Mouse (Mus musculus) macrophage (primary cell): ENCODE results near the gene Gm498. TPM values are rescaled to one million over a fixed set of nuclear protein-coding genes. Genes with fewer than 3 reads are reported as not detected.

Experiments
- H3K27ac ChIP-seq: fragments of 350-480 bp; formaldehyde crosslinking; 2 replicates; pipeline ENCODE4 v1.9.0; 2021
- H3K36me3 ChIP-seq: fragments of 350-480 bp; formaldehyde crosslinking; 2 replicates; pipeline ENCODE4 v1.9.0; 2021; ENCODE audit errors: inconsistent target
- H3K4me3 ChIP-seq: fragments of 350-480 bp; formaldehyde crosslinking; 2 replicates; pipeline ENCODE4 v1.9.0; 2021; ENCODE audit errors: inconsistent target
- H3K79me2 ChIP-seq: fragments of 350-480 bp; formaldehyde crosslinking; 2 replicates; pipeline ENCODE4 v1.9.0; 2021; ENCODE audit errors: inconsistent target
- WGBS: methylation state at CpG from one replicate; pipeline ENCODE4 v1.1.7; 2026; ENCODE audit warnings: inconsistent platforms; ENCODE audit not compliant: missing documents; 5-methylcytosine and 5-hydroxymethylcytosine counted together
- polyA plus RNA-seq: library from polyadenylated mRNA; stranded (reverse); fragments of 250-400 nt; gene quantifications from 3 replicates; pipeline ENCODE4 v1.2.4, GENCODE M21; 2018; ENCODE audit warnings: inconsistent platforms

The Gm498 gene
- polyA plus RNA-seq, 1 experiment from 2014 or later, result not detected

- peaks cover 31% of the 10 kb centered on the region; the same call in 1 of the 2 replicates for H3K79me2 ChIP-seq
- 75% methylated on average over 3 of the region's 3 CpGs for WGBS
- no peak overlapping the region for H3K4me3 ChIP-seq
- H3K36me3 ChIP-seq, result peaks cover 43% of the 10 kb centered on the region
- no peak overlapping the region for H3K27ac ChIP-seq
Observed at GRCm38 (mm10) chr7:143837705-143838358, 28.8 kb upstream of the Gm498 start.

DNA sequence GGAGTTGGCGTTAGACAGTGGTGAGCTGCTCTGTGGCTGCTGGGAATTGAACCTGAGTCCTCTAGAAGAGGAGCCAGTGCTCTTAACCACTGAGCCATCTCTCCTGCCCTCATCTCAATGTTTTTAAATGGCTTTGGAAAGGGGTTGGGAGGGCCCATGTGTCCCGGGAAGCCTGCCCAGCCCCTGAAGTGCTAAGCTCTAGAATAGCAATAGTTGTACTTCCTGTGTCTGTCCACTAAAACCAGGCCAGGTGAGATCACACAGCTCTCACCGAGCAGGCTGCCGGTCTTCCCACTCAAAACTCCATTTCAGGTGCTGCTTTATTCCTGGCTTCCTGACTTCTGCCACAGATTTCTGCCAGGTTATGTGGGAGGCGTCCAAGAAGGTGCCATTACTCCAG lies 26.5 kb upstream of the Gm498 start:
- Histone ChIP-seq H3K36me3 (peaks cover 66% of the 10 kb centered on the region), H3K4me3 (no peak overlapping the region), H3K27ac (no peak overlapping the region), H3K79me2 (peaks cover 10% of the 10 kb centered on the region; the same call in 1 of the 2 replicates)
- 98% methylated on average over 5 of the region's 5 CpGs for WGBS

DNA sequence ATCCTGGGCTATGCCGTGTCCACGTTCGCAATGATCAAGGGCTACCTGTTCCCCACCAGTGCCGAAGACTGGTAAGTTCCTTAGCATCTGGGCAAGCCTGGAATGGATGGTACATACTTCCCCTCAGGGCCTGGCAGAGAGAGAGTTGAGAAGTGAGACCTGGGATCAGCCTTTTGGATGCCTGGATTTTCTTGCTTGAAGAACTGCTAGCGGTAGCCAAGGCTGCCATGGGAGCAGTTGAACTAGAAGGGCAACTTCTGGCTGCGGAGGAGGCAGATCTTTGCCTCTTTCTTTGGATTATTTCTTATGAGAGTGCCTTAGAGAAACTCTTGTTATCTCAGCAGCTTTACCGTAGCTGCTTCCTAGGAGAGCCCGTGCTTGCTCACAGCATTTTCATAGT lies 25.3 kb upstream of the Gm498 start:
- Histone ChIP-seq H3K4me3 (no peak overlapping the region), H3K79me2 (no peaks in the 10 kb centered on the region), H3K36me3 (peaks cover 78% of the 10 kb centered on the region), H3K27ac (no peak overlapping the region)
- WGBS, result 94% methylated on average over 8 of the region's 8 CpGs

DNA sequence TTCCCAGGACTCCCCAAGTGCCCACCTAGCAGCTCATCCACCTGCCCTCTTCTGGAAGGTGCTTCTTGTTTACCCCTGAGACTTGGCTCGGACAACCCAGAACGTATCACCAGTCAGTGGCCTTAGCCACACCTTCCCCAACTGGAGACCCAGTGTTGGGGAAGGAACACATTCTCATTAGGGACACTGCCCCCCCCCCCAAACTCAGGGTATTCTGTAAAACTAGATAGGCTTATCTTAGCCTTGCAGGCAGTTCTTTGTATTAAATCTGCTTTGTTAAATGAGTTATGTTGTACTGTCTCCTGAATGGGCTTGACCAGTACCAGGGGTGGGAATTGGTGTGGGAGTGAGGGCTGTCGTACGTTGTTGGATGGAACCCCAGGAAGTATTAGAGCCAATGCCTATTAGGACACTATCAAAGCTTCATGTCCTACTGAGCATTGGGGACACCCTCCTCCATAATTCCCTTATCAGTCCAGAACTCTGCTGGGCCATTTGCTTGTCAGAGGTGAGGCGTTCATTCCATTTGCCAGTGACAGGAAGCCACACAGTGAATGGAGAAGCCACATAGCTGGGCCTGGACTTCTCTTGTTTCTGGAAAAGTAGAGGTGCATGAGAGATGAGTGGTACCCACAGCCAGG lies 18.4 kb upstream of the Gm498 start:
- H3K36me3 ChIP-seq, result peaks cover 44% of the 10 kb centered on the region
- WGBS, result 83% methylated on average over 5 of the region's 5 CpGs

GRCm38 (mm10) chr7:143848768-143849482 lies 17.7 kb upstream of the Gm498 start:
- WGBS, result 95% methylated on average over 6 of the region's 8 CpGs
- Histone ChIP-seq H3K36me3 (peaks cover 37% of the 10 kb centered on the region), H3K79me2 (no peaks in the 10 kb centered on the region), H3K27ac (no peak overlapping the region), H3K4me3 (no peak overlapping the region)

More for the DNA sequence above, 18.4 kb upstream of the Gm498 start:
- Histone ChIP-seq H3K79me2 (no peaks in the 10 kb centered on the region), H3K27ac (no peak overlapping the region), H3K4me3 (no peak overlapping the region)

- Histone ChIP-seq H3K79me2 (no peaks in the 10 kb centered on the region), H3K36me3 (no peaks in the 10 kb centered on the region), H3K4me3 (no peak overlapping the region), H3K27ac (no peak overlapping the region)
- WGBS, result 71% methylated on average over 4 of the region's 4 CpGs
Observed at GRCm38 (mm10) chr7:143868874-143869273, 2.2 kb downstream of the Gm498 start.

DNA sequence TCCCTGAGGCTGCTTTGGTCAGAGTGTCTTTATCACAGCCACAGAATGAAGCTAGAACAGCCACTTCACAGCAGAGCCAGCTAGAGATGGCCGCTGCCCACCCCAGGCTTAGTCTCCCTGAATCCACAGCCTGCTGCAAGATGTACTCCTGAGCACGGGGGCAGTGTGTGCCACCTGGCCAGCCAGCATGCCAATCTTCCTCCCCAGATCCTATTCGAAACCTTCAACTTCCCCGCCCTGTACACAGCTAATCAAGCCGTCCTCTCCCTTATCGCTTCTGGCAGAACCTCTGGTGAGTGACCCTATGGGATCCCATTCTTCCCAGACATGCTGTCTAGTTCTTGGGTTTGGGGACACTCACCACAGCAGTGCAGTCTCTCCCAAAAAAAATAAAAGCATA lies 17.1 kb downstream of the Gm498 start:
- H3K36me3 ChIP-seq, result no peaks in the 10 kb centered on the region
- no peak overlapping the region for H3K27ac ChIP-seq
- H3K79me2 ChIP-seq, result no peaks in the 10 kb centered on the region
- 91% methylated on average over 6 of the region's 6 CpGs for WGBS
- no peak overlapping the region for H3K4me3 ChIP-seq

DNA sequence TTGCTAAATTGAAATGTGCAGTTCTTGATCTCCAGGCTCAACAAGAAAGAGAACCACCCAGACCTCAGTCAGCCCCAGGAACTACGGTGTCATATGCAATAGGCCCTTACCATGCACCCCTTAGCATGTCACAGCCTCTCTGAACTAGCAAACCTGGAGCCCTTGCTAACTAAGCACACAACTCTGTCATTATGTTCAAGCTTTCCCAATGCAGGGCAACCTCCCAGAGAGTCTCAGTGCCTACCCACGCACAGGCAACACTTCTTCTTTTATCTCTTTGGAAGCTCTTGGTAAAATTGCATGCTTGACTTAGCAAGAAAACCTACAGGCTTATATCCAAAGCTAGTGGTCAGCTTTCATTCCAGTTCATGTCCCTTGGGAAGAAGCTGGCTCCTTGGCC lies 24.5 kb downstream of the Gm498 start:
- no peak overlapping the region for H3K27ac ChIP-seq
- no peaks in the 10 kb centered on the region for H3K79me2 ChIP-seq
- 90% methylated on average over 2 of the region's 2 CpGs for WGBS
- no peaks in the 10 kb centered on the region for H3K36me3 ChIP-seq
- H3K4me3 ChIP-seq, result no peak overlapping the region

GRCm38 (mm10) chr7:143892361-143892760 lies 25.7 kb downstream of the Gm498 start:
- Histone ChIP-seq H3K36me3 (no peaks in the 10 kb centered on the region), H3K4me3 (no peak overlapping the region), H3K79me2 (no peaks in the 10 kb centered on the region), H3K27ac (no peak overlapping the region)
- 69% methylated on average over 2 of the region's 2 CpGs for WGBS

GRCm38 (mm10) chr7:143900667-143901066 lies 34.0 kb downstream of the Gm498 start:
- no peak overlapping the region for H3K4me3 ChIP-seq
- H3K27ac ChIP-seq, result no peak overlapping the region
- no peaks in the 10 kb centered on the region for H3K79me2 ChIP-seq
- no peaks in the 10 kb centered on the region for H3K36me3 ChIP-seq
- WGBS, result 33% methylated on average over 2 of the region's 2 CpGs

GRCm38 (mm10) chr7:143905176-143905575 lies 38.5 kb downstream of the Gm498 start:
- Histone ChIP-seq H3K27ac (no peak overlapping the region), H3K36me3 (no peaks in the 10 kb centered on the region), H3K79me2 (no peaks in the 10 kb centered on the region), H3K4me3 (no peak overlapping the region)
- 100% methylated on average over 1 of the region's 1 CpGs for WGBS

DNA sequence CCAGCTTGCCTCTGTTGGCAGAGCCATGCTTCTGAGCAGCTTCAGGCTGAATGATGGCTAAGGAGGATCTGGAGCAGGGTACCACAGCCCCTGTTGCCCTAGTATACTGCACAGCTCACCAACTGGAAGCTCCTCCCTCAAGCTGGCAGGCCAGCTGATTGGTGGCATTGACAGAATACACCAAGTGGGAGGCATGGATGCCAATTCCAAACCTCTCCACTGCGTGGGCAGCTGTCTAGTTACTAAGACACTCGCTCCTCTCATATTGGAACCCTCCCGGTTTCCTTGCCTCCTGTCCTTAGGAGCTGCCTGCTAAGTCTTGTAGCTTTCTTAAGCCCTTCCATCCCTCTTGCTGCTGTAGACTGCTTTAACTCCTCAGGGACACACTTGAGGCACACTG lies 39.0 kb downstream of the Gm498 start:
- Histone ChIP-seq H3K36me3 (no peaks in the 10 kb centered on the region), H3K4me3 (no peak overlapping the region), H3K79me2 (no peaks in the 10 kb centered on the region), H3K27ac (no peak overlapping the region)
- WGBS, result 88% methylated on average over 3 of the region's 3 CpGs

GRCm38 (mm10) chr7:143913611-143914010 lies 47.0 kb downstream of the Gm498 start:
- H3K4me3 ChIP-seq, result no peak overlapping the region
- H3K79me2 ChIP-seq, result no peaks in the 10 kb centered on the region
- no peaks in the 10 kb centered on the region for H3K36me3 ChIP-seq
- no peak overlapping the region for H3K27ac ChIP-seq
- WGBS, result 90% methylated on average over 8 of the region's 8 CpGs

GRCm38 (mm10) chr7:143919031-143919679 lies 52.5 kb downstream of the Gm498 start:
- no peak overlapping the region for H3K4me3 ChIP-seq
- WGBS, result 68% methylated on average over 3 of the region's 3 CpGs
- no peak overlapping the region for H3K27ac ChIP-seq
- H3K79me2 ChIP-seq, result no peaks in the 10 kb centered on the region
- H3K36me3 ChIP-seq, result no peaks in the 10 kb centered on the region

- H3K27ac ChIP-seq, result no peak overlapping the region
- WGBS, result 89% methylated on average over 1 of the region's 1 CpGs
- no peaks in the 10 kb centered on the region for H3K79me2 ChIP-seq
- no peak overlapping the region for H3K4me3 ChIP-seq
- no peaks in the 10 kb centered on the region for H3K36me3 ChIP-seq
Observed at GRCm38 (mm10) chr7:143929899-143930298, 63.3 kb downstream of the Gm498 start.
